Mouse (Mus musculus) induced T-regulatory cell, adult 2 months (primary cell): ENCODE data around the gene Fbxl13.

Experiments used
- DNase-seq: peaks from one replicate; pipeline ENCODE4 v3.0.0-alpha.2; 2012; ENCODE audit warnings: low read depth

Gene Fbxl13

GRCm38 (mm10) chr5:21574386-21575209 is 70.8 kb downstream of the Fbxl13 start:
- DNase-seq: no peak

DNA sequence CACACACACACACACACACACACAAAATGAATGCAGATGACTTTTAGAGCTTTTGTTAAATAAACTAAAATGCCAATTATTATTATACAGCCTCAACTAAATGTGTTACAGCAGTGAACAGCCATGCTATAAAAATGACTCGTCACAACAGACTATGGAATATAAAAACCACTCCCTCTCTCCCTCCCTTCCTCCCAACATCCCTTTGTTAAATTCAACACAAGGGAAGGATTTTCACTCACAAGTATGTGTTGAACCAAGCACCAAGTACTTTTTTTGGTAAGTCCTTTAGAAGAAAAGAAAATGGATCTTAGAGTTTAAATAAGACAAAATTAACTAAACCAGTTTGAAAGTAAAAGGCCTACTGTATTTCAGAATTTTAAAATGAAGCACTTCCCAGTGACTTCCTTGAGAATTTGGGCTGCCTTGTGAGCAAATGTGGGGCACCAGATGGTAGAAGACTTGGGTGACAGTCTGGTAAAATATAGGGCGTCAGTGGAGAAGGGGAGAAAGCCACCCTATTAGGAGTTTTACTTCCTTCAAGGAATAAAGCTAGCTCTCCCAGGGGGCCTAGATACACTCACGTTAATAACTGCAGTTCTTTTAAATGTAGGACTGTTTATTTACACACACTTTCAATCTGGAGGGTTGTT is 72.5 kb downstream of the Fbxl13 start:
- DNase-seq: no peak

GRCm38 (mm10) chr5:21567784-21568183 is 77.7 kb downstream of the Fbxl13 start:
- no peak for DNase-seq

DNA sequence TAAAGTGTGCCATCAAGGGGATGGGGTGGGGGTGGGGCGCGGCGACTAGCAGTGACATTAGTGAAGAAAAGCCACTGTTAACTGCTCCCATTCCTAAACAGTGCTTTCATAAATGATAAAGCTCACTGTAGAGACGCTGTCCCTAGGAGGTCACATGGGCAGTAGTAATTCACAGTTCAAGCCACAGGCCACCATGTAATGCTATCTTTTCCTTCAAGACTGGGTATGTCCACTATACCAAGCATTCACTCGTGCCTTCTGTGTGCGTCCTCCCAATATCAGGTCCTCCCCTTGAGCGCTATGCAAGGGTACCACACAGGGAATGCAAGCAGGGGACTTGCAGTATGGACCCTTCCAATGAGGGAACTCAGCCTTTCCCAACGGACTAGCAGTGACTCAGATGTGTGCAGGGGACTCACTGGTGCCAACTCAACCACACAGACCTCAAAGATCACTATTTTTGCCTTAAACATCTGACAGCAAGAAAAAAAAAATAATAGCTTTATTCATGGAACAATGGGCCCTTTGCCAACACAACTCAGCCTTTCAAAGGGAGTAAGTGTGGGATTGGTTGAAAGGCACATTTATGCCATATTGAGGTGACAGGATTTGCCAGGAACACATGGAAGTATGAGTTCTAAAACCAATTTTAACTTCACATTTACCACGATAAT is 79.9 kb downstream of the Fbxl13 start:
- no peak for DNase-seq

GRCm38 (mm10) chr5:21563936-21564335 is 81.5 kb downstream of the Fbxl13 start:
- no peak for DNase-seq

DNA sequence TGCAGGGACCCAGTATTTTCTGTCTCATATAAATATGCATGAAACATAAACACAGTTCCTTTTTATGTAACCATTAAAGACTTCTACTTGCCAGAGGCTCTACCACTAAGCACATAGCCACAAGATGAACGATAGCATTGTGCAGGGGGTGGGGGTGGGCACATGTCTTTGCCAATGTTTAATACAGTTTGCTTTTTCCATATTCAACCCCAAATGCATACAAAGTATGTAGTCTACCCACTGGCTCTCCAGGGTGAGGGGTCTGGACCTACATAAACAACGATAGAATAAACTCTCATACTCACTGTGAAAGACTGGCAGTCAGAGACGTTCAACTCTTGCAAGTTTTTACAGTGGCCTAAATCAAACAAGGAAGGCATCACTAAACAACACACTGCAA is 88.9 kb downstream of the Fbxl13 start:
- DNase-seq: no peak

DNA sequence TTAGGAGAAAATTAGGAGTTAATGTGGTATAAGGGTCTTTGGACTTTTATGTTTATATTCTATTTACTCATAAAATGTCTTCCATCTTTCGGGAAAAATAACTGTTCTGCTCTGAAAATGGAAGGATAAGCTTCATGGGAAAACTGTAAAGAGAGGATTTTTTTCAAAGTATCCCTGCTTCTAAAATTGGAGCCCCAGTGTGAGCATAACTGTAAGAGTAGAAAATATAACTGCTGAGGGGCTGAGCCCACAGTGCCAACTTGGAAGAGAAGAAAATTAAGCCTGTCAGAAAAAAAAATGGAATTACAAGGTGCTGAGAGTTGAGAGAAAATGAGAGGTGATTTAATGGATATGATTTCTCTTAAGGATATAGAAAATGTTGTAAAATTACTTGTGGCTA is 90.7 kb downstream of the Fbxl13 start:
- DNase-seq: no peak

- no peak for DNase-seq
These were observed 91.7 kb downstream of the Fbxl13 start for GRCm38 (mm10) chr5:21553685-21554084.

DNA sequence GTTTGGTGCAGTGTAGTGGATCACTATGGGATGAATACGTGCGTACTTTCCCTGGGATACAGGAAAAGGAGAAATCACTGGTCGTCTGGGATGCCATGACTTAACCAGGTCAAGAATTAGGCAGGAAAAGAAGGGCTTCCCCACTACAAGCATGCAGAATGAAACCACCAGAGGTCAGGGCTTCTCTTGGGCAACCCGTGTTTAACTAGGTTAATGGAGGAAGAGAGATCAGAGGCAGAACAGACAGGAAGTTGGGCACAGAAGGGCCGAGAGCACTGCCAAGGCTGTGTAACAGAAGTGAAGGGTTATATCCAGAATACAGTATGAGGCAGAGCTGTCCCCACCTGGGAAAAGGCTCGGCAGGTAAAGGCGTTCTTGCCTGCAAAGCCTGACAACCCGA is 98.4 kb downstream of the Fbxl13 start:
- no peak for DNase-seq

DNA sequence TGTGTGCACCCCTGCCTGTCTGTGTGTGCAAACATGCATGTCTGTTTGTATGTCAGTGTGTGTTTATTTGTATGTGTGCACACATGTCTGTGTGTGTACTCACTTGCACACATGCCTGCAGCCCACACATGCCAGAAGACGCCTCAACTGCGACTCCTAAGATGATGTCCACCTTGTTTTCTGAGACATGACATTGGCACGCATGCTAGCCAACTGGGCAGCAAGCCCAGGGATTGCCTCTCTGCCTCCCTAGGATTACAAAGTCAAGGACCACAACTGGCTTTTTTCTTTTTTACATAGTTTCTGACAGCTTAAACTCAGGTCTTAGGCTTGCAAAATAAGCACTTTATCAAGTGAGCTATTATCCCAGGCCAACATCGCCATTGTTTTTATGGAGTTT is 99.6 kb downstream of the Fbxl13 start:
- DNase-seq: no peak

- no peak for DNase-seq
These were observed 100.2 kb downstream of the Fbxl13 start for GRCm38 (mm10) chr5:21545227-21545626.

- no peak for DNase-seq
These were observed 100.6 kb downstream of the Fbxl13 start for GRCm38 (mm10) chr5:21544821-21545220.

DNA sequence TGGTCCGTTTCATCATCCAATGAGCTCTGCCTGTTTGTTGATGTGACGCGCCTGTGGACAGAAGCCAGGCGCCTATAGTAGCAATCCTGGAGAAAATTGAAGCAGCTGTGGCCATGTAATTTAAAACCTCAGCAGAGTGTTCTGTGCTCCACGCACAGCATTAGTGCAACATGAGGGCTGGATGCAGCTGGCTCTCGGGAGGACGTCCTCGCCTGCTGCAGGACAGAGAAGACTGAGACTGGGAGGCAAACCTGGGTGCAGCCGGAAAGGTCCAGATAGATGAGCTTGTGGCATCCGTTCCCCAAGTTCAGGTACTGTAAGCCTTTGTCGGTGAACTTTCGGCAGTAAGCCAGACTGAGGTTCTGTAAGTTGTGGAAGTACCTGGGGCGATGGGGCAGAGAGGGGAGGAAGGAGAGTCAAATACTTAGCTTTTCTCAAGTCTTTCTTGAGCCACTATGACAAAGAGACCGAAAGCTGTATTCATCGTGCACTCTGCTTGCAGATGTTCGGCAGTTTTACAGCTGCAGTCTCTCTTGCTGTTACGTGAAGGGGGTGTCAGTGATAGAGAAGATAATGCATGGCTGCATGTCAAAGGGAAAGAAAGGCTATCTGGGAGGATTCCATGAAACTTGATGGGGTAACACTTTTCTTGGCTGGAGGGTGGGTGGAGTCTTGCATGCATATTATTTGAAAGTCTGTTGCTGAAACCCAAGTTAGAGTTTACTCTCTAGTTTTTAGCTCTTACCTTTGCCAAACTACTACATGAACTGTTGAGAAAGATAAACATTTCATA is 101.8 kb downstream of the Fbxl13 start, which contains the start of gene Lrrc17:
Gene Lrrc17, plus strand, starts transcription at position 151 of the 793 bp plus-strand sequence.
- DNase-seq: no peak

DNA sequence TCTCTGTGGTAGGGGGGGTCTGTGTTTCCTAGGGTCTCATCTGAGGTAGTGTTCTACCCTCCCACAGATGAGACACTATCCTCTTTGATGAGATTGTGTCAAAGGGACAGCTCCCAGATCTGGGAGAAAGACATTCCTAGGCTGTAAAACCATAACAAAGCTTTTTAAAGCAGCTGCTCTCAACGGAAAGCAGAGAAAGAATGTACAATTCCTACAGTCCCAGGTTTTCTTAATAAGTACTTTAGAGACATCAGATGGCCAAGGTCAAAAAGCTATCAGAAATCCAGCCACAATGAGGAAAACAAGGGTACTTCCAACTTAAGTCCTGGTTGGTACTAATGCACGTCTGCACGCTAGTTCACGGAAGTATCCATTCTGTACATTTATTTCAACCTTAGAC is 103.2 kb downstream of the Fbxl13 start:
- no peak for DNase-seq

DNA sequence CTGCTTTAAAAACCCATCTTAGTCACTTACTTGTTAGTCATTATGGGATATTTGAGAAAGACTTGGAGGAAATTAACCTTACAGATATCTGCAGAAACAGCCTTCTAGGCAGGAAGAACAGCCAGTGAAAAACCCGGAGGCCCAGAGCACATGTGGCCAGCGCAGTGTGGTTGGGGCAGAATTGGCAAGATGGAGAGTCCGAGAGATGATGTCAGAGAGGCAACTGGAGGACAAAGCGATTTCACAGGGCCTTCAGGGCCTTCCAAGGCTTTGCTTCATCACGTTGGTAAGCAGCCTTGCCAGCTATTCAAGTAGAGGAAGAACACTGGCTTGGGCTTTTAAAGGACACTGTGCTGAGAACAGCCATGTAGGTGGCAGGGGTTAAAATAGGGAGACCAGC is 112.5 kb downstream of the Fbxl13 start:
- DNase-seq: no peak

GRCm38 (mm10) chr5:21532126-21532525 is 113.3 kb downstream of the Fbxl13 start:
- no peak for DNase-seq

DNA sequence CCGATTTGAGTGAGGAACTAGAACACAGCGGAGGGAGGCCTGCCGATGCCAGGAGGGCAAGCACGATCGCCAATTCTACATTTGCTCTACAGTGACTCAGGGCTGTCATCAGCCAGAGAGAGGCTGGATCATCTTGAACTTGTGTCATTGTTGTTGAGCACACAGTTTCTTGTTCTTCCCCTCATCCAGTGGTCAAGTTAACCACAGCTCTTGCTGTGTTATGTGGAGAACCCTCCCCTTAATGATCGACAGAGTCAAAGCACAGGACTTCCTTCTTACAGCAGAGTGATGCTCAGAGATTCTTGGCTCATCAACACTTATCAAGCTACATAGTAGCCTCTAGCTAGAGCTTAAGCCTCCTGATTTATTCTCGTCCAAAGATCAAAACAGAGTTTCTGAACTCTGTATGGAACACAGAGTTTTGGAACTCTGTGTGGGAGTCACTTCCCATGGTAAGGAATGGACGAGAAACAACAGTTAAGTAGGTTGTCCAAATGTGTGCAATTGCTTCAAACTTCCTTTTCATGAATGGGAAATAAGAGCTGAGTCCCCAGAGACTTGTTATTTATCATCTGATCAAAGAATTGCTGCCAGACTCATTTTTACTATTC is 116.2 kb downstream of the Fbxl13 start:
- DNase-seq: no peak

GRCm38 (mm10) chr5:21528068-21528842 is 117.2 kb downstream of the Fbxl13 start:
- DNase-seq: no peak

- no peak for DNase-seq
These were observed 117.9 kb downstream of the Fbxl13 start for GRCm38 (mm10) chr5:21527488-21527911.

DNA sequence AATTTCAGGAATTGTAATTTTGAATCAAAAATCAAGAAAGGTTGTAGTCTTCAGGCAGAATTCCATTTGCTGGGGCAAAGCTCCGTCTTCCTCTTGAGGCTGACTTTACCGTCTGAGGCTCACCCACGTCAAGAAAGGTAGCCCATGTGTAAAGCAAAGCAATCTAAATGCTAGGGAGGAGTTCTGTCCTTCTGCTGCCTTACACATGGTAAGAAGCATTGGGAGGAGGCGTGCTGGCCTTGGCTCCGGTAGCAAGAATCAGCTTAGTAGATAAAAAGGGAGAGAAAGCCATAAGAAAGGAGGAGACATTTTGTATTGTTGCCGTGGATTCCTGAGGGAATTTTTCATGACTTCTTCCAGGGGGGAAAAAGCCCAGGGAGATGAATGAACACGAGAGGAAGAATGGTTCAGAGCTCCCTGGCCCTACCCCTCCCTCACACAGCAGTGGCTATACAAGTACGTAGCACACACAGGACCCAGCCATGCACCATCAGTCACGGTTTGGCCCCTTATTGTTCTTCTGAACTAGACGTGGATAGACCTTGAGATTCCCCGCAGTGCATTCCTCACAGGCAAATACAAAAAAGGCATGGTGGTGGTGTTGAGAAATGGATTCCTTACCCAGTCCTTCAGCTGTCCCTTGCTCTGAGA is 118.5 kb downstream of the Fbxl13 start:
- DNase-seq: no peak
